Mouse (Mus musculus) liver, embryonic 12.5 days (tissue): ENCODE measurements around the gene Patj. TPM values are rescaled to one million over a fixed set of nuclear protein-coding genes. Genes with fewer than 3 reads are reported as not detected.

Experiments used
- ATAC-seq: fragments of 200-750 bp; cut with Nextera tagmentation; 2 replicates; pipeline ENCODE4 v1.8.0; 2017; ENCODE audit warnings: moderate number of reproducible peaks, mild to moderate bottlenecking, moderate library complexity
- H3K27ac ChIP-seq: fragments of 300-500 bp; sonication (generic); 2 replicates; pipeline ENCODE4 v1.5.1; 2016; ENCODE audit warnings: mild to moderate bottlenecking
- H3K27me3 ChIP-seq: fragments of 300-500 bp; sonication (generic); replicated peaks from 2 replicates; pipeline ENCODE4 v1.6.1; 2016; ENCODE audit warnings: mild to moderate bottlenecking, moderate library complexity
- H3K36me3 ChIP-seq: fragments of 300-500 bp; sonication (generic); 2 replicates; pipeline ENCODE4 v1.6.1; 2016; ENCODE audit warnings: mild to moderate bottlenecking, moderate library complexity
- H3K4me1 ChIP-seq: fragments of 300-500 bp; sonication (generic); 2 replicates; pipeline ENCODE4 v1.6.1; 2016
- H3K4me2 ChIP-seq: fragments of 300-500 bp; sonication (generic); 2 replicates; pipeline ENCODE4 v1.6.1; 2016; ENCODE audit warnings: mild to moderate bottlenecking, moderate library complexity
- H3K4me3 ChIP-seq: fragments of 300-500 bp; sonication (generic); 2 replicates; pipeline ENCODE4 v1.5.1; 2016; ENCODE audit warnings: mild to moderate bottlenecking, moderate library complexity
- H3K9ac ChIP-seq: fragments of 300-500 bp; sonication (generic); 2 replicates; pipeline ENCODE4 v1.6.1; 2016; ENCODE audit warnings: mild to moderate bottlenecking, moderate library complexity
- H3K9me3 ChIP-seq: fragments of 300-500 bp; sonication (generic); replicated peaks from 2 replicates; pipeline ENCODE4 v1.6.1; 2016; ENCODE audit warnings: mild to moderate bottlenecking, moderate library complexity
- WGBS: fragments of 180-500 bp; shearing (Covaris S2); methylation state at CpG from one replicate; pipeline ENCODE4 v1.1.7; 2016; ENCODE audit not compliant: insufficient replicate concordance; 5-methylcytosine and 5-hydroxymethylcytosine counted together
- polyA plus RNA-seq: library from polyadenylated mRNA; unstranded; fragments of >200 nt; fragmentation: Nextera tagmentation; extraction: Ambion mirVana; gene quantifications from 2 replicates; pipeline ENCODE4 v1.2.1, GENCODE M21; 2016

Patj gene
- polyA plus RNA-seq, 1 experiment from 2014 or later: 2.4 TPM

DNA sequence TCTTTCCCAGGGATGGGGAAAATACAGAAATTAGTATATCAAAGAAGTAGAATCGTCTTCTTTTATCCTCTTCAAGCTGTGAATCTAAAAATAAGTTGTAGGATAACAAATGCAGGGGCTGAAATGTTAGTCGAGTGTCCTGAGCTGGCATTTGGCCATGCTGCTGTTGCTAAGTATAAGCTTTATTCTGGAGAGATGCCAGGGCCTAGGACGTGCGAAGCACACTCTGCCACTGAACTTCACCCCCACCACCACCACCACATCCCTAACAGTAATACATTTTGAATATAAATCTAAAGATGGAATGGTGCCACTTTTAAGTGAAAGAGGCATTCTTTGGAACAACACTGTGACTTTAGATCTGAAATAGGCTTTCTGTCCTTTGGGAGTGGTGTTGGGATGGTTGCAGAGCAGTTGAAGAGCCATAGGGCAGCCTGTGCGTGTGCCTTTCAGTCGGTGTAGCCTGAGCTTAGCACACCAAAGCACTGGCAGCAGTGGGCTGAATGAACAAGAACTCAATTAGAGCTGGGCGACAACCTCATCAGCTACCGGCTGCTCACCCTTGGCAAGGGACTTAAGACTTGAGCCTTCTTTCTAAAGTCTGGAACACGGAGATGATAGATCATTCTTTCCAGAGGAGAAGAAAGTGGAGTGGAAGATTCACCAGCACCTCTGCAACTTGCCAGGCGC lies 168.1 kb downstream of the Patj start:
- WGBS: 67% methylated on average over 10 of the region's 10 CpGs
- Histone ChIP-seq H3K27ac (no peak overlapping the region), H3K27me3 (no peaks in the 10 kb centered on the region), H3K4me3 (no peak overlapping the region), H3K36me3 (no peaks in the 10 kb centered on the region), H3K4me1 (no peaks in the 10 kb centered on the region), H3K9ac (no peak overlapping the region), H3K9me3 (no peaks in the 10 kb centered on the region), H3K4me2 (no peak overlapping the region)
- no peak for ATAC-seq

DNA sequence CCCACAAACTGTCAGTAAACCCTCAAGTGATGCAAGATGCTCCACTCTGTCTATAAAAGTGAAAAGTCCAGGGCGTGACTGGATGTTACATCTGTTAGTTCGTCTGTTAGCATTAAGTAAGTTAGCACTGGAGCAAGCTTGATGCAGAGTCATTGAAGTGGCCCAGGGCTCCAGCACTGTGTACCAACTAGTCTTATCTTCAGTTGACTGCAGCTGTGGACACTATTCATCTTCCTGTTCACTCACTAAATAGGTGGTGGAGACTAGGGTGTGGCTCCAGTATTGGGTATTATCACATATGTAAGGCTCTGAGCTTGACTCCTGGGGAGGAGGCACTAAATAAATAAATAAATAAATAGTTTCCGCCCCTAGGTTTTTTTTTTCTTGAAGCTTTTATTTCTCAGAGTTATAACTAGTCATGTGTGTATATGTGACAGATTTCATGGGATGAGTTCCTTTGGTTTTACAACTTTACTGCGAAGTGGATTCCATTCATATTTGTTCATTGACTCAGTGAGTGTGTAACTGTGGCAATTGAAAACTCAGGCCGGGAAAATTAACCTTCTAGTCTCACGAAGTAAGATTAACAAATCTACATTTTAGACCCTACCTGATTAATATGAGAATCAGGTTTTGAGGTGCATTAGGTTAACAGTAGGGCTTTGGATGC lies 168.7 kb downstream of the Patj start:
- Histone ChIP-seq H3K4me1 (no peaks in the 10 kb centered on the region), H3K9ac (no peak overlapping the region), H3K27me3 (no peaks in the 10 kb centered on the region), H3K4me2 (no peak overlapping the region), H3K36me3 (no peaks in the 10 kb centered on the region), H3K4me3 (no peak overlapping the region), H3K9me3 (no peaks in the 10 kb centered on the region), H3K27ac (no peak overlapping the region)
- ATAC-seq: 0 out of 2 replicates have a peak, but pooled peaks have one; percentile 27
- WGBS: 65% methylated on average over 6 of the region's 6 CpGs

DNA sequence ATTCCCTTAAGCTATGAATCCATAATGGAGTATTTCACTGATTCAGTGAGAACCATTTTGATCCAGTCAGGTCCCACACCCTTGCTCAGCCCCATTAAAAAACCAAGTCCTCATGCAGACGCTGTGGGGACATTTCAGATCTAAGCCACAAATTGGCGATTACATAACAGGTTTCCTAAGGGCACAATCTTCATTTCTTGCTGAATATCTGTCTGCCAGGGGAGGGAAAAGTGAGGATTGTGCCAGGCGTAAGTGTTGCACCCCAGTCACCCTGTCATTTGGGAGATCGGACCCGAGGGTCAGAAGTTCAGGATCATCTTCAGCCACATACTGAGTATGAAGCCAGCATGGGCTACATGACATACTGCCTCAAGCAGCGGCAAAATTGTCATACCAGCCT lies 171.2 kb downstream of the Patj start:
- H3K9ac ChIP-seq: no peak overlapping the region
- H3K27ac ChIP-seq: no peak overlapping the region
- no peaks in the 10 kb centered on the region for H3K4me1 ChIP-seq
- no peak overlapping the region for H3K4me3 ChIP-seq
- ATAC-seq: no peak
- 69% methylated on average over 6 of the region's 6 CpGs for WGBS
- H3K27me3 ChIP-seq: no peaks in the 10 kb centered on the region
- no peak overlapping the region for H3K4me2 ChIP-seq
- no peaks in the 10 kb centered on the region for H3K9me3 ChIP-seq
- no peaks in the 10 kb centered on the region for H3K36me3 ChIP-seq

DNA sequence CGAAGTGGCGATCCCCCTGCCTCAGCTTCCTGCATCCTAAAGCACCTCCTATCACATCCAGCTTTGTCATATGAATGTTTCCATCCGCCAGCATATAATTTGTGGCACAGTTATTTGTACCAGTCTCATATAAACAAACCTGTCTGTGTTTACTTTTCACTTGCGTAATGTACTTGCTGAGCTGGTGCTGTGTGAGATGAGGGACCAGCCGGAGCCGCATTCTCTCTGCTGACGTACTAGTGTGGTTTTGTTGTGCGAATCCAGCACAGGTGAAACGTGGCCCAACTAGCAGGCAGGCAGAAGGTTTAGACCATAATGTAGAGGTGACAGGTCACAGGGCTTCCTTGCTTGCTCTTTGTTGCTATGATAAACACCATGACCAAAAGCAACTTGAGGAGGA lies 171.9 kb downstream of the Patj start:
- H3K4me3 ChIP-seq: no peak overlapping the region
- ATAC-seq: no peak
- no peak overlapping the region for H3K27ac ChIP-seq
- no peaks in the 10 kb centered on the region for H3K9me3 ChIP-seq
- H3K4me1 ChIP-seq: no peaks in the 10 kb centered on the region
- 76% methylated on average over 9 of the region's 9 CpGs for WGBS
- H3K4me2 ChIP-seq: no peak overlapping the region
- no peak overlapping the region for H3K9ac ChIP-seq
- no peaks in the 10 kb centered on the region for H3K27me3 ChIP-seq
- no peaks in the 10 kb centered on the region for H3K36me3 ChIP-seq

DNA sequence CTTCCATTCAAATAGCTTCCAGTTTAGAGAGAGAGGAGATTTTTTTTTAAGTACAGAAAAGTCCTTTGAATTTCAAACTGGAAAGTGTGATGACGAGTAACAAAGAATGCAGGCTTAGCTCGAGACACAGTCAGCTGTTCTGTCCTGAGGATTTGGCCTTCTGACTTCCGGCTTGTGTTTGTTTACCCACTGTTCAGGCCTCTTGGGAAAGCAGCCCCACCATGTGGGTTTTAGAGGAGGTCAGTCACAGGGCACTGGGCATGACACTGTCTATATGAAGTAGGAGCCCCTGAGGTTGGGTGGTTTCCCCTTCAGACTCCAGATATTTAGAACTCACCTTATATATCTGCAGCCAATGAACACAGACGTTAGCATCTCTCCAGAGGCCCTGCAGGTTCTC lies 174.3 kb downstream of the Patj start:
- Histone ChIP-seq H3K4me1 (no peaks in the 10 kb centered on the region), H3K27ac (no peak overlapping the region), H3K9ac (no peak overlapping the region), H3K4me2 (no peak overlapping the region), H3K36me3 (no peaks in the 10 kb centered on the region), H3K9me3 (no peaks in the 10 kb centered on the region), H3K4me3 (no peak overlapping the region), H3K27me3 (no peaks in the 10 kb centered on the region)
- ATAC-seq: 0 out of 2 replicates have a peak, but pooled peaks have one; percentile 15
- WGBS: 41% methylated on average over 4 of the region's 4 CpGs

DNA sequence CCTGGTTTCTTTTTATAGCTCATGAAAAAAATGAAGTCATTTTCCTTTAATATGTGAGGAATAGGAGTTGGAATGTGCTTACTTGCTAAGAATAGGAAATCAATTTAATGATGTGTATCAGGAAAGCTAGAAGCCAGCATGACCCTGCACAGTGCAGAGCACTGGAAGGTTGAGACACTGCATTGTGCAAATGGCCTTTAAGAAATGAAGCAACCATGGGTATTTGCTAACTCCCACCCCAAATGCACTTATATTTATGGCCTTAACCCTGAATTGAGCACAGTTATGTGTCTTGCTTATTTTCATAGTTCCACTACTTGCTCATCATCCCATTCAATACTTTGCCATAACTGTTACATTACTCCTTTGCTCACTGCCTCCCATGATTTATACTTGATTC lies 181.7 kb downstream of the Patj start:
- Histone ChIP-seq H3K4me2 (no peak overlapping the region), H3K27me3 (no peaks in the 10 kb centered on the region), H3K9ac (no peak overlapping the region), H3K9me3 (no peaks in the 10 kb centered on the region), H3K4me3 (no peak overlapping the region), H3K4me1 (no peaks in the 10 kb centered on the region), H3K36me3 (no peaks in the 10 kb centered on the region), H3K27ac (no peak overlapping the region)
- ATAC-seq: no peak

DNA sequence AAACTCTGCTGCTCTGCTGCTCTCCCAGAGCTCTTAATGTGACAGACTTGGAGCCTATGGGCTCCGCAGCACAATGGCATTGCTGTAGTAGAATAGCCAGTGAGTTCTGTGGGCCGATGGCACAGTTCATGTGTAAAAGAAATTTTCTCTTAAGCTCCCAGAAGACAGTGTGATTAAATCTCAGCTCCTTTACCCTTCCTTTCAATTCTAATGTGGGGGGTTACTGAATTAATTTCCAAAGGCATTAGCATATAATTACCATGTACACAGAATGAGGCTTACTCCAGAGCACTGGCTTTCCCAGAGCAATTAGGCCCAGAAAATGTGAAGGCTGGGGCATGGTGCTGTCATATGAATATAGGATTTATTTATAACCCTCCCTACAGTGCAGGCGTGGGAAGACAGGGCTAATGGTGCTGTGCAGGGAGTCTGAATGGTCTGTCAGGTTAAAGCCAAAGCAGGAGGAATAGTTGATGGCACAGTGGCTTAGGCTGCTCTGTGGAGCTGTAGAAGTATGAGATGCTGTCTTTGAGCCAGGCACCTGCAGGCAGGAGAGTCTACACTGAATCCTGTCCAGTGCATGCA lies 182.5 kb downstream of the Patj start:
- ATAC-seq: no peak
- Histone ChIP-seq H3K4me1 (no peaks in the 10 kb centered on the region), H3K9ac (no peak overlapping the region), H3K27me3 (no peaks in the 10 kb centered on the region), H3K9me3 (no peaks in the 10 kb centered on the region), H3K4me2 (no peak overlapping the region), H3K27ac (no peak overlapping the region), H3K4me3 (no peak overlapping the region), H3K36me3 (no peaks in the 10 kb centered on the region)
- WGBS: 70% methylated on average over 3 of the region's 3 CpGs

DNA sequence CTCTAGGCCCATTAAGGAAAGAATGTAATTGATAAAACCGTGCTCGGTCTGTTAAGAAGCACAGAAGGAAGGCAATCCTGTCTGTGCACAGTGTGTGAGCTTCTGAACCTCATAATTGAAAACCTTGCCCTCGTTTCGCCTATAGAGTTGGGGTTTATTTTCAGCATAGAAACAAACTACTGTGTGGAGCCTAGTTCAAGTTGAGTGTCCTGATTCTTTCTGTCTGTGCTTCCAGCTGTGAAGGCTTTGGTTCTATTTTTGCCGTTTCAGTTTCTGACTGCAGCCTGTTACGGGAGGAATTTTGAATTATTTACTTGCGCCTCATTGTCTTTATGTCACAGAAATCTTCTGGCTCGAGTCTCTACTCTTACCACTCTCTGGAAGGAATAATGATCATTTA lies 185.9 kb downstream of the Patj start:
- Histone ChIP-seq H3K27me3 (no peaks in the 10 kb centered on the region), H3K4me3 (no peak overlapping the region)
- 63% methylated on average over 8 of the region's 8 CpGs for WGBS

DNA sequence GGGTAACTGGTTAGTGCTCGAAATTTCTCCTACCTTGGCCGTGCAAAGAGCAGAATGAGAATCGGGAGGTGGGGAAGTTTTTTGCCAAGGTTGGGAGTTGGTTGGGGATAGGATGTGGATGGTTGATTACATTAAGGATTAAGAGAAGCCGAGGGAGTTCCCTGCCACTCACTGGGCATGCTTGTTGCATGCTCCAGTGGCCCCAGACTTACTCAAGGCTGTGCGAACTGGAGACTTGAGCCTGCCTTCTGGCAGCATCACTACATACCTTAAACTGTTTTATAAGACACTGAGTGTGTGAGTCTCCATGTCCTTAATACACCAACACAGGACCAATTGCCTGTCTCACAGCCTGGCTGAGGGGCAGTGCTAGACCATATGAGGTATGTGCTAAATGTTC lies 188.4 kb downstream of the Patj start:
- Histone ChIP-seq H3K9ac (no peak overlapping the region), H3K4me1 (no peaks in the 10 kb centered on the region), H3K36me3 (no peaks in the 10 kb centered on the region), H3K27me3 (no peaks in the 10 kb centered on the region), H3K27ac (no peak overlapping the region), H3K4me3 (no peak overlapping the region), H3K4me2 (no peak overlapping the region), H3K9me3 (no peaks in the 10 kb centered on the region)
- ATAC-seq: no peak
- WGBS: 58% methylated on average over 5 of the region's 5 CpGs

More for the DNA sequence above, 185.9 kb downstream of the Patj start:
- Histone ChIP-seq H3K9me3 (no peaks in the 10 kb centered on the region), H3K27ac (no peak overlapping the region), H3K4me1 (no peaks in the 10 kb centered on the region), H3K4me2 (no peak overlapping the region), H3K36me3 (no peaks in the 10 kb centered on the region), H3K9ac (no peak overlapping the region)
- ATAC-seq: no peak

DNA sequence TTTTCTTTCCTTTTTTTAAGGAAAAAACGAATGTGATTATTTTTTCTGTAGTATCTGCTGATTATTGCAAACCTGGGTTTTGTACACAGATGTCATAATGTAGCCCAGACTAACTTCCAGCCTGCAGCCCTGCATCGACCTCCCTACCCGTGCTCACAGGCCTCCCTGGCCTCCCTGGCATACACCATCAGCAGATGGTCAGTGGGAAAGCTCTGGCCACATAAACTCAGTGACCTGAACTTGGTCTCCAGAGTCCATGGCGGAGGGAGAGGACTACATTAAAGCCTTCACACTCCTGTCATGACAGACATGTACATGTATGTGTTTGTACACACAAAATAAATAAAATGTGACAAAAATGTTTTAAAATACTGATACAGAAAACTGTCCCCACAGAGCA lies 190.7 kb downstream of the Patj start:
- WGBS: 54% methylated on average over 4 of the region's 4 CpGs
- no peaks in the 10 kb centered on the region for H3K4me1 ChIP-seq
- no peaks in the 10 kb centered on the region for H3K9me3 ChIP-seq
- no peaks in the 10 kb centered on the region for H3K36me3 ChIP-seq
- no peak overlapping the region for H3K4me3 ChIP-seq
- no peak for ATAC-seq
- no peak overlapping the region for H3K4me2 ChIP-seq
- H3K27me3 ChIP-seq: no peaks in the 10 kb centered on the region
- H3K27ac ChIP-seq: no peak overlapping the region
- H3K9ac ChIP-seq: no peak overlapping the region

DNA sequence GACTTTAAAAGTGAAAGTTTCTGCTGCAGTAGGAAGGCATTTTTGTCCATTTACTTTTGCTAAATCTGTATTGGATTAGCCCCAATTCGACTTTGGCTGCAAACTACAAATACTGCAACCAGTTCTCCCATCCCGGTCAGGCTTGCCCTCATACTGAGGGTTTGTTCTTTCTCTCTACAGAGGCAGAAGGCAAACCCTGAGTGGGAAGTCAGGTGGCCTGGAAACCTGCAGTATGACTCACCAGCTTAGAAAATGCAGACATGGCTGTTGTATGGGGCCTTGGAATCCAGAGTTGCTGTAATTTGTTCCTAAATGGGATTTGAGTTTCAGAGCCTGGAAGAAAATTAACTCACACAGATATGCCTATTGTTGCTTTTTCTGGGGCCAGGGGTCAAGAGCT lies 192.1 kb downstream of the Patj start:
- Histone ChIP-seq H3K4me2 (no peak overlapping the region), H3K4me1 (no peaks in the 10 kb centered on the region), H3K27me3 (no peaks in the 10 kb centered on the region), H3K4me3 (no peak overlapping the region), H3K9me3 (no peaks in the 10 kb centered on the region), H3K36me3 (no peaks in the 10 kb centered on the region), H3K9ac (no peak overlapping the region), H3K27ac (no peak overlapping the region)
- 54% methylated on average over 2 of the region's 2 CpGs for WGBS
- ATAC-seq: no peak

DNA sequence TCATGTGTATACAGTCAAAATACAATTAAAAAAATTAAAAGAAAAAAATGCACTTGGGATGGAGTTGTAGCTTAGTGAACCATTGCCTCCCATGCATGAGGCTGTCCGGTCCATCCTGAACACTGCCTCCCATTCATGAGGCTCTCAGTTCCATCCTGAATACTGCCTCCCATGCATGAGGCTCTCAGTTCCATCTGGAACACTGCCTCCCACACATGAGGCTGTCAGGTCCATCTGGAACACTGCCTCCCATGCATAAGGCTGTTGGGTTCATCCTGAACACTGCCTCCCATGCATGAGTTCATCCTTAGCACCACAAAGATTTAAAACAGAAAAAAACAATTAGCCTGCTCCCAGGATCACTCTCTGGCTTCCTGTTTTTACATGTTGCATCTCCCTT lies 198.4 kb downstream of the Patj start:
- no peak overlapping the region for H3K27ac ChIP-seq
- no peaks in the 10 kb centered on the region for H3K27me3 ChIP-seq
- no peaks in the 10 kb centered on the region for H3K36me3 ChIP-seq
- ATAC-seq: no peak
- H3K9ac ChIP-seq: no peak overlapping the region
- H3K9me3 ChIP-seq: no peaks in the 10 kb centered on the region
- H3K4me2 ChIP-seq: no peak overlapping the region
- no peak overlapping the region for H3K4me3 ChIP-seq
- WGBS: 74% methylated on average over 1 of the region's 1 CpGs
- no peaks in the 10 kb centered on the region for H3K4me1 ChIP-seq
